Mouse (Mus musculus): ENCODE data around the gene Cdca7. TPM values are rescaled to one million over a fixed set of nuclear protein-coding genes. Genes with fewer than 3 reads are reported as not detected.

Cdca7 gene
- polyA plus RNA-seq (2015; fragmentation: Nextera tagmentation; extraction: Ambion mirVana): 173 and 178 TPM in 2 replicates

- peak within 1 kb of the TSS; percentile 85 for H3K27ac ChIP-seq
- peaks cover 20% of the 10 kb centered on the region for H3K36me3 ChIP-seq
- no peaks in the 10 kb centered on the region for H3K9me3 ChIP-seq
- ATAC-seq (ENCODE audit: low FRiP score, low read depth): peak; percentile 88
- peak within 1 kb of the TSS; percentile 94 for H3K9ac ChIP-seq
- H3K4me3 ChIP-seq: peak within 1 kb of the TSS; percentile 87
- no peaks in the 10 kb centered on the region for H3K27me3 ChIP-seq
- H3K4me1 ChIP-seq: peaks cover 46% of the 10 kb centered on the region
- H3K4me2 ChIP-seq (replicated peaks): peak within 1 kb of the TSS; percentile 82
- WGBS: under 1% methylated on average over 58 of the region's 58 CpGs
Measured at GRCm38 (mm10) chr2:72475797-72476485, at the start of gene Cdca7. Cdca7 (plus strand) TSS chr2:72476159.

GRCm38 (mm10) chr2:72426776-72427175 is 49.2 kb upstream of the Cdca7 start:
- H3K9ac ChIP-seq: no peak overlapping the region
- H3K4me3 ChIP-seq: no peak overlapping the region
- 9% methylated on average over 8 of the region's 8 CpGs for WGBS
- ATAC-seq (ENCODE audit: low FRiP score, low read depth): no peak
- 0 out of 2 replicates have a peak, but pooled peaks cover 3% of the 10 kb centered on the region for H3K27me3 ChIP-seq
- no peak overlapping the region for H3K4me2 ChIP-seq (replicated peaks)
- H3K4me1 ChIP-seq: peaks cover 6% of the 10 kb centered on the region; the same call in 1 of the 2 replicates
- H3K36me3 ChIP-seq: no peaks in the 10 kb centered on the region
- no peaks in the 10 kb centered on the region for H3K9me3 ChIP-seq
- H3K27ac ChIP-seq: no peak overlapping the region

- Histone ChIP-seq H3K9me3 (no peaks in the 10 kb centered on the region), H3K4me2 (replicated peaks) (no peak overlapping the region), H3K4me1 (peaks cover 6% of the 10 kb centered on the region; the same call in 1 of the 2 replicates), H3K27ac (no peak overlapping the region), H3K27me3 (0 out of 2 replicates have a peak, but pooled peaks cover 3% of the 10 kb centered on the region), H3K4me3 (no peak overlapping the region), H3K9ac (no peak overlapping the region), H3K36me3 (no peaks in the 10 kb centered on the region)
- no peak for ATAC-seq (ENCODE audit: low FRiP score, low read depth)
- 43% methylated on average over 11 of the region's 11 CpGs for WGBS
Measured at GRCm38 (mm10) chr2:72427288-72427687, 48.7 kb upstream of the Cdca7 start.

GRCm38 (mm10) chr2:72438941-72439533 is 36.9 kb upstream of the Cdca7 start:
- H3K9ac ChIP-seq: no peak overlapping the region
- H3K4me3 ChIP-seq: no peak overlapping the region
- peaks cover 7% of the 10 kb centered on the region for H3K36me3 ChIP-seq
- WGBS: 85% methylated on average over 8 of the region's 8 CpGs
- H3K27me3 ChIP-seq: no peaks in the 10 kb centered on the region
- no peaks in the 10 kb centered on the region for H3K9me3 ChIP-seq
- no peak overlapping the region for H3K27ac ChIP-seq
- no peak for ATAC-seq (ENCODE audit: low FRiP score, low read depth)
- H3K4me2 ChIP-seq (replicated peaks): no peak overlapping the region
- H3K4me1 ChIP-seq: no peaks in the 10 kb centered on the region

DNA sequence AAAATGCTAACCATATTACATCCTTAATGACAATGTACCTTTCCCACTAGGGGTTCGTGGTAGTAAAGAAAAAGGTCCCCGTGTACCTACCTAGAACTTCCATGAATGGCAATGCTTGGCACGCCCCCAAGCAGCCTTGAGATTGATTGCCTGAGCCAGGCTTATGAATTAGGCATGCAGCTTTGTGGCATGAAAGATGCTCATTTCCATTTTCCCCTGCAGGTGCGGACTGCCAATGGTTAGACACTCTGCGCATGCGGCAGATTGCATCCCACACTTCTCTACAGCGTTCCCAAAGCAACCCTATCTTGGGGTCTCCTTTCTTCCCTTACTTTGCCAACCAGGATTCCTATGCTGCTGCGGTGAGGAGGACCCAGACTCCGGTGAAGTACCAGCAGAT is 34.9 kb upstream of the Cdca7 start:
- ATAC-seq (ENCODE audit: low FRiP score, low read depth): no peak
- H3K4me2 ChIP-seq (replicated peaks): no peak overlapping the region
- no peaks in the 10 kb centered on the region for H3K9me3 ChIP-seq
- H3K27me3 ChIP-seq: no peaks in the 10 kb centered on the region
- H3K9ac ChIP-seq: no peak overlapping the region
- no peak overlapping the region for H3K4me3 ChIP-seq
- no peaks in the 10 kb centered on the region for H3K4me1 ChIP-seq
- H3K36me3 ChIP-seq: peaks cover 7% of the 10 kb centered on the region; the same call in 1 of the 2 replicates
- WGBS: 92% methylated on average over 9 of the region's 9 CpGs
- no peak overlapping the region for H3K27ac ChIP-seq

GRCm38 (mm10) chr2:72442825-72443224 is 33.1 kb upstream of the Cdca7 start:
- H3K27ac ChIP-seq: no peak overlapping the region
- H3K36me3 ChIP-seq: peaks cover 7% of the 10 kb centered on the region; the same call in 1 of the 2 replicates
- ATAC-seq (ENCODE audit: low FRiP score, low read depth): no peak
- H3K4me3 ChIP-seq: no peak overlapping the region
- no peaks in the 10 kb centered on the region for H3K4me1 ChIP-seq
- H3K9ac ChIP-seq: no peak overlapping the region
- H3K4me2 ChIP-seq (replicated peaks): no peak overlapping the region
- no peaks in the 10 kb centered on the region for H3K9me3 ChIP-seq
- 72% methylated on average over 6 of the region's 6 CpGs for WGBS
- no peaks in the 10 kb centered on the region for H3K27me3 ChIP-seq

- Histone ChIP-seq H3K9ac (no peak overlapping the region), H3K9me3 (no peaks in the 10 kb centered on the region), H3K27ac (no peak overlapping the region), H3K36me3 (peaks cover 7% of the 10 kb centered on the region; the same call in 1 of the 2 replicates), H3K4me1 (no peaks in the 10 kb centered on the region), H3K4me2 (replicated peaks) (no peak overlapping the region), H3K27me3 (no peaks in the 10 kb centered on the region), H3K4me3 (no peak overlapping the region)
- 77% methylated on average over 3 of the region's 3 CpGs for WGBS
- ATAC-seq (ENCODE audit: low FRiP score, low read depth): no peak
Measured at GRCm38 (mm10) chr2:72443960-72444359, 32.0 kb upstream of the Cdca7 start.

- Histone ChIP-seq H3K36me3 (peaks cover 6% of the 10 kb centered on the region; the same call in 1 of the 2 replicates), H3K9ac (no peak overlapping the region), H3K9me3 (no peaks in the 10 kb centered on the region), H3K27me3 (no peaks in the 10 kb centered on the region), H3K4me2 (replicated peaks) (no peak overlapping the region), H3K27ac (no peak overlapping the region), H3K4me1 (no peaks in the 10 kb centered on the region), H3K4me3 (no peak overlapping the region)
- no peak for ATAC-seq (ENCODE audit: low FRiP score, low read depth)
- 88% methylated on average over 3 of the region's 3 CpGs for WGBS
Measured at GRCm38 (mm10) chr2:72446106-72446505, 29.9 kb upstream of the Cdca7 start.

GRCm38 (mm10) chr2:72446615-72447014 is 29.3 kb upstream of the Cdca7 start:
- 54% methylated on average over 5 of the region's 5 CpGs for WGBS
- no peak for ATAC-seq (ENCODE audit: low FRiP score, low read depth)
- no peaks in the 10 kb centered on the region for H3K9me3 ChIP-seq

DNA sequence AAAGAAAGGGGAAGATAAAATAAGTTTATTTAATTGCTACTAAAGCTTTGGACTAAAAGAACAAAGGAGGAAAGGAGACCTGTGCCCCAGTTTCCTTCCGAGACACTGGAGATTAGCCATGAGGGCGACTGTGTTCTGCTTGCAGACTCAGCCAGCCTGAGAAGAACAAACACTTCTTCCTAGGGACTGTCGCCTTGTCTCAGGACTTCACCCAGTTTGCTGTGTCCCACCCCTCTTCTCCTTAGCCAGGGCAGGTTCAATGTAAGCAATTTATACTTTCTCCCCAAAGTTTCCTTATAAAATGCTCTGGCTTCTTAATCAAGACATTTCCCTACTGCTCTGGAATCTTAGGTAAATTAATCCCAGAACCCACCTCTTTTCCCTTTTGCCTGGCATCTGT is 22.4 kb upstream of the Cdca7 start:
- H3K36me3 ChIP-seq: no peaks in the 10 kb centered on the region
- H3K27me3 ChIP-seq: no peaks in the 10 kb centered on the region
- no peak overlapping the region for H3K4me3 ChIP-seq
- ATAC-seq (ENCODE audit: low FRiP score, low read depth): no peak
- H3K27ac ChIP-seq: peak overlapping the region; percentile 35; the same call in 1 of the 2 replicates
- H3K4me1 ChIP-seq: peaks cover 16% of the 10 kb centered on the region
- no peak overlapping the region for H3K4me2 ChIP-seq (replicated peaks)
- H3K9me3 ChIP-seq: no peaks in the 10 kb centered on the region
- WGBS: 30% methylated on average over 3 of the region's 3 CpGs
- no peak overlapping the region for H3K9ac ChIP-seq

More at GRCm38 (mm10) chr2:72446615-72447014, 29.3 kb upstream of the Cdca7 start:
- H3K27me3 ChIP-seq: no peaks in the 10 kb centered on the region
- H3K4me2 ChIP-seq (replicated peaks): no peak overlapping the region
- H3K27ac ChIP-seq: no peak overlapping the region
- H3K4me3 ChIP-seq: no peak overlapping the region
- H3K9ac ChIP-seq: no peak overlapping the region
- no peaks in the 10 kb centered on the region for H3K4me1 ChIP-seq
- H3K36me3 ChIP-seq: 0 out of 2 replicates have a peak, but pooled peaks cover 1% of the 10 kb centered on the region

DNA sequence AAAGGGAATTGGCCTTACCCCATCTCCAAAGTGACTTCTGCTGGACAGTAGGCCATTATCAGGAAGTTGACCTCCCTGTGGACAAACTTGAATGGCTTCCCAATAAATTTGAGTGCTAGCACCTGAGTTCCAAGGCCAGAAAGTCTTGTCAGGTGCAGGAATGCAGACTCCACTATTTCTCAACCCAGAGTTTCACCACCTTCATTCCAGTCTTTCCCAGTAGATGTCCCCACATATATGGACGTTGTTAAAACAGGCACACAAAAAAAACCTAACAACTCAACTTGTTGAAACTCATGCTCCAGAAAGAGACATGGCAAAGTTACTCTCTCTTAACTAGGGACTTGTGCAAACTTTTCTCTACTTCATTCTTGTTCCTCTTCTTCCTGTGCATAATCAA is 19.8 kb upstream of the Cdca7 start:
- Histone ChIP-seq H3K9ac (no peak overlapping the region), H3K27ac (no peak overlapping the region), H3K4me1 (peaks cover 16% of the 10 kb centered on the region), H3K4me2 (replicated peaks) (no peak overlapping the region), H3K36me3 (no peaks in the 10 kb centered on the region), H3K9me3 (no peaks in the 10 kb centered on the region), H3K27me3 (no peaks in the 10 kb centered on the region), H3K4me3 (no peak overlapping the region)
- no peak for ATAC-seq (ENCODE audit: low FRiP score, low read depth)
- 56% methylated on average over 1 of the region's 1 CpGs for WGBS

DNA sequence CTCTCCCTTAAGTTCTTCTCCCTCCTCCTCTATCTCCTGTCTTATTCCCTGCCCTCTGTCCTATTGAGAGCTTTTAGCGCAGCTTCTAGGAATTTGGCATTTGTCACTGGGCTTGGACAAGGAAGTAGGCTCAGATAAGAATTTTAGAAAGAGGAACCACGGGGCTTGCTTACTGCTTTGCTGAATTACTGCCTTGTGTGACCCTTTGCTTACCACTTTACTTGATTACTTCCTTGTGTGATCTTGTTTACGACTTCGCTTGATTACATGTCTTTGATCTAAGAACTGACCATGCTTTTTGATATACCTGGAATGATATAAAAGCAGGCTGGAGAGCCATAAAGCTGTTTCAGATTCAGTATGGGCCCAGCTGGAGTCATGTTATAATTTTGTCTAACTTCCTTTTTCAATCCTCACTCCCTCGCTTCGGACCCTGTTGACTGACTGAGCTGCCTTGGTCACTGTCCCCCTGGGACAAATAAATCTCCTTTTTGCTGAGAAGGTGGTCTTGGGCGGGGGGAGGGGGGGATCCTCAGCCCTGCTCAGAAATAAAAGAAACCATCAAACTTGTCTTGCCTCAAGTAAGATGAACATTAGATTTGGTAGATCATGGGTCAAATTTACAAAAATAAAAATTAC is 11.5 kb upstream of the Cdca7 start:
- Histone ChIP-seq H3K9ac (no peak overlapping the region), H3K4me1 (no peaks in the 10 kb centered on the region), H3K4me3 (no peak overlapping the region), H3K27me3 (no peaks in the 10 kb centered on the region), H3K27ac (no peak overlapping the region), H3K9me3 (no peaks in the 10 kb centered on the region), H3K36me3 (no peaks in the 10 kb centered on the region), H3K4me2 (replicated peaks) (no peak overlapping the region)
- ATAC-seq (ENCODE audit: low FRiP score, low read depth): no peak
- 15% methylated on average over 7 of the region's 7 CpGs for WGBS
